Mouse (Mus musculus): ENCODE results near the gene Sema5a. TPM values are rescaled to one million over a fixed set of nuclear protein-coding genes. Genes with fewer than 3 reads are reported as not detected.

The Sema5a gene
- total RNA-seq, 2 experiments from 2014 or later = 21.4 to 23.4 TPM

DNA sequence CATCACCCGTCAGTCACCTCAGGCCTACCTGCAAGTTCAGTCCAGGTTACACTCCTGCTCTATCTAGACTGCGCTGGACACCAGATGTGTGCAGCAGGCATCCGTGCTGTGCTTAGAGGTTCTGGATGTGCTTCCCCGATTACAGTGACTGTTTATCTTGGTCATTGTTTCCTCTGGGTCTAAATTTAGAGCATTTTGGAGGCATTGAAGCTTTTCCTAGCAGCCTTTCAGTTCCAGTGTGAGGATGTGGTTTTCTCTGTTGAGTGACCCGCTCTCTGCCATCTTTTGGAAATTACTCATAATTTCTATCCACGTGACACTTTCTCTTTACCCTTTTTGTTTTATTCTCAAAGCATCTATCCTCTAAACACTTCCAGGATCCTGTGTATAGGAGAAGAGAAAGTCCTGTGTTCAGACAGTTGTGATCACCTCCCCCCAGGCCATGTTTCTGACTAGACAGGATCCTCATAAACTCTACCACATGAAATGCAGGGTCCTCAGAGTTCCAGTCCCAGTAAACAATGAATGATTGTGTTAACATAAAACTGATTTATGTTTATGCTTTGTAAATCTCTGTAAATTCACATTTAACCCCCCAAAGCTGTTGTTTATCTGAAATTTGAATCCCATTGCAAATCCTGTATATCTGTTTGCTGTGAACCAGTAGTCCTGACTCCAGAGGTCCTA lies 62.1 kb downstream of the Sema5a start:
- no peak for DNase-seq

DNA sequence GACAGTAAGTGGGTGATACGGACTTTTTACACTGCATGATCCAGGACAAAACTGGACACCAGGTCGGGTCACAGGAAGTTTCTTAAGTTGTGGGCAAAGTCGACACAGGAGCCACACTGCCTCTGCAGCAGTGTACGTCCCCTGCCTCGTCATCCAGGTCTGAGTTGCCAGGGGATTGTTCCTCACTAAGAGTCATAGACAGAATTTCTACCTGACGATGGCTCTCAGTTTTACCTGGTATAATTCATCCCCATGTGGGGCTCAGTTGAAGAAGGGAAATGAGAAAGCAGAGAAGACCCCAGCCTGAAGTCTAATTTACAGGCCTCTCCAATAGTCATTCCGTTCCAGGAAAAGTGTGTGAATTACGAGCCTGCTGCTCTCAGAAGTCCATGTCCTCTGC lies 66.2 kb downstream of the Sema5a start:
- DNase-seq = no peak

DNA sequence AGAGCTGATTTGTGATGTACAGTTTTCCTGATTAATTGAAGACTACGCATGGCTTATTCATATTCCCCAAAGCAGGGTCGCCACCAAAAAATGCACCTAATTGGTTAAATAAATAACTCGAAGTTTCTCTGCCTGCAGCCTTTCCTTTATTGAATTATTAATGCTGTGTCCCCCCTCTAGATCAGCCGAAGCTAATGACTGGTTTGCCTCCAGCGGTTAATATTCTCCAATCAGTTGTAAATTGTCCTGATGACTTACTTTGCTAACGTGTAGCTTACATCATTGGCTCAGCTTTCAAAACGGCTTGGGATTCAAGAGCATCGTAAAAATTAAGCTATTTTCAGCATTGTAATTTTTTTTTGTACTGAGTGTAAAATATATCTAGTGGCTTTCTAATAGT lies 66.7 kb downstream of the Sema5a start:
- no peak for DNase-seq

DNA sequence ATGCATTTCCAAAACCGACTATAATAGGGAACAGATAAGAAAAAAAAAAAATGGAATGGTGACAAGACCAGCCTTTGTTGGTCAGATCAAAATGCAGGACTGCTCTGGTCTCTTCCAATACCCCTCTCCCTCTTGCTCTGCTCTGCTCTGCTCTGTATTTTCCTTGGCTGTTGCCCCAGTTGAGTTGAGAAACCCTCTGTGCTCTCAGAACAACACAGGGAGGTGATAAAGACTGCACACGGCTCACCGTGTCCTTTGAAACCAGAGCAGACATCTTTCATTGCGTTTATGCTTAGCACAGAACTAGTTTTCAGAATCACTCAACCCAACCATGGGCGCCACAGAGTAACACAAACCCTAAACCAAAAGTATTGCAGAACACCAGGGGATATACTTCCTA lies 72.5 kb downstream of the Sema5a start:
- no peak for DNase-seq

DNA sequence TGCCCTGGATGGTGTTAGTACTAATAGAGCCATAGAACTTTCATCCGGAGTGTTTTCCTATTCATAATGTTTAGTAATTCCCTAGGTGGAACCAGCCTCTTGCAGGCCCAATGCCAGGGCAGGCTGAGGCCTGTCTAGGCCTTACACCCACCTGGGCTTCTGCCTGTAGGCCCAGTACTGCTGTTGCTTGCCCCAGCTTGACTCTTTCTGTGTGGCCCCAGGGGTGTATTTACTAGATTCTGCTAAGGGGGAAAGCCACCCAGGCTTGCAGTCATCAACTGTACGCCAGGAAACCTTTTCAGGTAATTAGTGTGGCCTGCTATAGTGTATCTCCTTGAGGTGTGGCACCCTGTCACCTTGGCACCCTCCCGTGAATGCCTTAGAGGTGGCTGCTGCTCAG lies 76.1 kb downstream of the Sema5a start:
- DNase-seq = peak; percentile 27

DNA sequence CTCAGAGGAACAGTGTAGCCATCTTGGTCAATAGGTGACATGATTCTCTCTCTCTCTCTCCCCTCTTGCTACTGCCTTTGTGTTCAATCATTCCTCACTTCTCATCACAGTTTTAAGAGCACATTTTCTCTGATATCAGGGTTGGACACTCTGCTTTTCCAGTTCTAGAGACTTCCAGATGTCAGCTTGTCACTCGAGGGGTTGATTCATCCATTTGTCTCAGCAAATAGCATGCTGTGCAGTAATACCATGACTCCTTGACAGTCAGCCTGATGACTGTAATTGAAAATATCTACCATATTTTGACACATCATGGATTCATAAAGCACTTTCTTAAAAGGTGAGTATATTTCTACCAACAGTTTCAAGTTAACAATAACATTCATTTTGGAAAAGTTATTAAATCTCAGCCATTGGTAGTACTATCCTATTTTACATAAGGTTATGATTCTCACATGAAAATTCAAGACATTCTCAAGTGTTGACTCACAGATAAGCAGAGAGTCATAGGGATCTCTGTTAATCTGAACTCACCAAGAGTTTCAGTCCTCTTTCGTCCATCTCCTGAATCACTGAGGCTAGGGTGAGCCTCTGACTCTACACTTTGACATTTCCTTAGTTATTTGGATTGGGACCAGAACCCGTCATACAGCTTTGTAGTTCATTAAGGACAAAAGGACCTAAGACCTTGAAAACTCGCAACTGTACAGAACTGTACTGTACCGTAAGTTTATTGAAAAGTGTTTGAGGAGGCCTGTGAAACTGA lies 78.0 kb downstream of the Sema5a start:
- no peak for DNase-seq

DNA sequence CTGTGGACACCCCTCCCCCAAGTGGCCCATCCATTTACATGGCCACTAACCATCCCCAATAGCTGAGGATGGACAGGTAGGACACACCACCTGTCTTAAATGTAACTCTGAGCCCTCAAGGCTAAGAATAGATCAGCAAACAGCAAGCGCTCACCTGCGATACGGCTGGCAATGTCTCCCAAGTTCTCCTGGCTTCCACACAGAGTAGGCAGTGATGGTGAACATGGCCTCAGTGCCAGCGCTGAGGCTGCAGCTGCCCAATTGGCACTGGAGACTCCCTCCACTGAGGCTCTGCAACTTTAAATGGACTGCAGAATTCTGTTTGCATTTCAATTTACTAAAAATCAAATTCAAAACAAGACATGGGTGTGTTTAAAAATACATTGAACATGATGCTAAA lies 78.6 kb downstream of the Sema5a start:
- no peak for DNase-seq

DNA sequence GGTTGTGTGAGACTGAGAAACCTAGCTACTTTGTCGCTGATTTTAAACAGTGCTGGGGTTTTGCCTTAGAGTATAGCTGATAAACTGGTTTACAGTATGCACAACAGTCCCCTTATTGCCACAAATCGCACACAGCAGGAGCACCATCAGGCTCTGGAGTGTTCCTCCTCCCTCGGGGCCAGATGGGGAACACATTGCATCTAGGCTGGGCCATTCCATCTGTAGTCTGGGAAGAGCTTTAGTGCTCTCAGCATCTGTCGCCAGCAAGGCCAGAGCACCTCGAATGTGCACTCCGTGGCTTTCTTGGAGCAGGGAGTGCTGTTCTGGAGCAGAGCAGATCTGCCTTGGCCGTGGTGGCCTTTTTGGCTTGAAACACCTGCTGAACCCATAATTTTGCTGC lies 79.5 kb downstream of the Sema5a start:
- DNase-seq = no peak

DNA sequence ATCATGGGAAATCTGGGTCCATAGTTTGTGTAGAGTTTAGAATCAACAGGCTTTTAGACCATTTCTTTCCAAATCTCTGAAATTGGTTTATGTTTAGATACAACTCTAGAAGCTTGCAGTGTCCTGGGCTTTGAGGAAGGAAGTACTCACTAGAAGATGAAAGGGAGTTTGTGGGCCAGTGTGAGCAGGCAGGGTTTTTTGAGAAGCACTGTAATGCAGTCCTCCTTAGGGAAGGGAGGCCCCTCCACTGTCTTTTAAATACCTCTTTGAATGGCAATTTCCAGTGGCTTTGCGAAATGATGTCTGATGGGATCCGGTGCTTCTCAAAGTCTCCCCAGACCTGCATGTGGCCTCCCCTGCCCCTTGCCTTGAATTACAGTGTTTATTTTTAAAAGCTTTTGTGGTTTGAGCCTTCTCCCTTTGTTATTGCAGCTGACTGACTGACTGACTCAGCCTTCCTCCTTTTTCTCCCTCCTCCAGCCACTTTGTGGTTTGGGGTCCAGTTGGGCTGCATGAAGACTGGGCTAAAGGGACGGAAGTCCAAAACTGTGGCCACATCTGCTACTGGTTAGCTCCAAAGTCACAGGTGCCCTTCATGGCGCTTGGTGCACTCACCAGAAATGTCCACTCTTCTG lies 83.9 kb downstream of the Sema5a start:
- no peak for DNase-seq

DNA sequence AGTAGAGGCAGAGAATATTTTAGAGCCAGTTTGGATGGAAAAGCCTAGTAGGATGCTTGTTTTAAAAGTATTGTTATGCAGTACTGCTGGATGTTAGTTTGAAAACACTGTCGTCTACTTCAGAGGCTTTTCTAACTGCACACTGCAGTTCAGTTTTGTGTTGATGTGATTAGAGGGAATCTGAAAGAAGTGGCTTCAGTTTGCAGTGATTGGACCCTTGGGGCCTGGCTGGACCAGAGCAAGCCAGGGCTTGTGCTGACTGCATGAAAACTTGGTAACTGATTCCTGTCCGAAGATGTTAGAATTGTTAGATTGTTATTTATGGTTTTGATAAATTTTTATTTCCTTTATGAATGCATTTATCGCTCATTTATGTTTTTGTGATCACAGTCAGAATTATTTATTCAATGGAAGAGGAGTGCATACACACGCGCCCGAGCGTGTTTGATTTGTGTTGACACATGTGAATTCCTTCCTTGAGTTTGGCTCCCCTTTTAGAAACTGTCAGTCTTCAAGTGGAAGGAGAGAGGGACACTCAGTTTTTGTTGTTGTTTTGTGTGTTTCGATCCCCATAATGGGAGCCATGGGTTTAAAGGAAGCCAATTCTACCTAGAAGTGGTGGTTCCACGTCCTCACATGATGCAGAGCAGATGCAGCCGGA lies 85.2 kb downstream of the Sema5a start:
- DNase-seq = no peak

DNA sequence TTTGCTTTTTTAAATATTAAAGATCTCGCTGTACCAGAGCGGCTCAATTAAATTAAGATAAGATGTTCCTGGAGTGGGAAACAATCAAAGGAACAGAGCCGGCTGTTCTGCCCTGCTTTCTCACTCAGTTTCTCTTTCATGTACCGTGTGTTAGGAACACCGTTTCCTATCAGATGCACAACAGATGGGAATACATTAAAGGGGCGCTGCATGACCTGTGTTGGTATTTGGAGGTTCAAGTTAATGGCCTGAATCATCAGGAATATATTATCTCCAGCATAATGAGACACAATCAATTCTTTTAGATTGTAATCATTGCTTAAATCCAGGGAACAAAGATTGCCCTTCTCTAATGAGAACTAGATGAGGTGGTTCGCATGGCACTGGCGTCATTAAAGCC lies 85.8 kb downstream of the Sema5a start:
- DNase-seq = no peak

DNA sequence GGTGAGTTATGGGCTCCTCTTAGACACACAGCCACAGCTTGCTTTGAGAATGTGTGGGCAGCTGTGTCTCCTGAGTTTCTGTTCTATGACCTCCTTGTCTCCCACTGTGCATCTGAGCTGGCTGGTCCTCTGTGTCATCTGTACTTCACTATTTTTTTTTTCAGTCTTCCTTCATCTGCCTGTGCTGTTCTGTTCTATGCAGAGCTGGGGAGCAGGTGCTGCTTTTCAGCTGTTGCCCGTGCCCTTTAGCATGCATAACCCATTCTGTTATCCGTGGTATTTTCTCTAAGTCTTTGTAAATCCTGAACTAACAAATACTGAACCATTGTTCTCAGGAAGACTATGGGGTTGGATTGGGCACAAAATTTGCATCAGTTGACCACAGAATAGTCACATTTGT lies 86.4 kb downstream of the Sema5a start:
- no peak for DNase-seq

DNA sequence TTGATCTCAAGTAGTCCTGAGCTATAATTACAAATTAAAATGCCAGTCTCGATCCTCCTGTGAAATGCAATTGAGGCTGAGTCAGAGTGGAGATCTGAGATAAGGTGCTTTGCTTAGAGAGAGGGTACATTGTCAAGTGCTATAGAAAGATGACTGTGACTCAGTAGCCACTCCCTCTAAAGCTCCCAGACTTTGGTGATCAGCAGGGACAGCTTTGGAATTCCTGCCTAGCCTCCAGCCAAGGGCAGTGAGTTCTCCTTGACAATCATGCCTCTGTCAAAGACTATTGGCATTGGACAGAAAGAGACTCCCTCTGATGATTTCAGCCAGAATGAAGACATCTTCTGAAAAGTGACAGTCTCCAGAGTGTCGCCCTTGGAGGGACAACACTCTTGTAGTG lies 88.8 kb downstream of the Sema5a start:
- DNase-seq = no peak

DNA sequence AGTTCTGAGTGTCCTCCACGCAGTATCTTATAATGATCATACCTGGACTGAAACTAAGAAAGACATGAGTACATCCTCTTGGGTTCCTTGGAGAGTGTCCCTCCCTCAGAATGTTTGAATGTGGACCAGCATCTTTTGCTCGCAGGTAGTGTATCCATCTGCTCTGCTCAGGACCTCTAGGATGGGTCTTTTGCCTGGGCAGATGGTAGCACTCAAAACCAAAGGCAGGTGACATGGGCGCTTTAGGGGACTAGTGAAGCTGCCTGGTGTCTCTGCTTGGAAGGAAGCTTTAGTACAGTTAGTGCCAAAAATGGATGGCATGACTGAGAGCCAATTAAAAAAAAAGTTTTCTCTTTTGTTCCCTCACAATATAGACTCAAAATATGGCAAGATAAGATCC lies 93.2 kb downstream of the Sema5a start:
- DNase-seq = no peak

DNA sequence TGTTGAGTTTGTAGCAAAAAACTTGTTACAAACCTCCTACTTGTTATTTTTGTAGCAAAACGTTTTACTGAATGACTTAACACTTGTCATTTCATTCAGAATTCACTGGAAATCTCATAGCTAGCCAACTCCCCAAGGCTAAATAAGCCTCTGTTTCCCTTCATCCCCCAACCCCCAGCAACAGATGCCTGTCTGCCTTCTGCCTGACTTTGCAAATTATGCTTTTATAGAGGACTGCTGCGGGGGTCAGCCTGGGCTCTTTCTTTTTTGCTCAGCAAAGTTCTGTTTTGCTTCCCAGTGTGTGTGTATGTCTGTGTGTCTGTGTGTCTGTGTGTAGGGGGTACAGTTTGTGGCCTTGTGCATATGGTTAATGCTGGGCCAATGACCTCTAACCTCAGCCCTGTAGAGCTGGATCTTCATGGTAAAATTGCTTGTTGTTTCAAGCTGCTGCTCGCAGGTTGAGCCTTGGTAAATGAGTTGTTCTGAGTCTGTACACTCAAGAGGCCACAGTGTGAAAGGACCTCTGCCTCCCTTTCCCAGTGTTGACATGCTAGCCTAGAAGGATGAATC lies 94.2 kb downstream of the Sema5a start:
- no peak for DNase-seq

DNA sequence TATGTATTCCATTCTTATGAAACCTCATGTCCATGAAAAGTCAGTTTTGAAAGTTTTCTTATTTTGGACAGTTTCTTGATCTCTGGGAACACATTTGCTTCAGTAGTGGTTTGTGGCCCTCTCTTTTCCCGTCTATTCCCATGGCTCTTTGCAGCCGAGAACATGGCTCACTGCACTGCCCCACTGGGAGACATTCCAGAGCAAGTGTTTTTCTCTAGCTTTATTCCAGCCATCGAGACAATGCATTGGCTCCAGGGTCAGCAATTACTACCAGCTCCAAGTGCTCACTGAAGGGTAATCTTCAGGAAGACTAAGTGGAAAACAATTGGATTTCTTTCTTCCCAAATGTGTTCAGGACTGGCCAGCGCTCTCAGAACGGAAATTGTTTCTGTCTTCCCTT lies 94.8 kb downstream of the Sema5a start:
- peak; percentile 51 for DNase-seq

DNA sequence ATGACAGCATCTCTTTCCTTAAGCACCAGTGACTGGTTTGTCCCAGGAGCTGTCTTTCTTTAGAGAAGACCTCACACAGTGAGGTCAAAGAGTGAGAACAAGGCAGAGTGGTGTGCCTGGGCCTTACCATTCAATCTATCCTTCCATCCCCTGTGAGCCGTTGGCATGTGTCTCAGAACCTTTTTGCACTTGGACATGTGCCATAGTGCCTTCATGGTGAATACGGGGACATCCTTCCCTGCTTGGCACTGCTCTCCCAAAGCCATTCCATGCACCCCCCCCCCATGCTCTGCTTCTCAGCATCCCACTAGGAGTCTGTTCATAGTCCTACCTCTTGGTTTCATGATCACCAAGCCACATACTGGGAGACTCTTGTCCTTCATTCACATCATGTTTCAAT lies 96.8 kb downstream of the Sema5a start:
- no peak for DNase-seq

DNA sequence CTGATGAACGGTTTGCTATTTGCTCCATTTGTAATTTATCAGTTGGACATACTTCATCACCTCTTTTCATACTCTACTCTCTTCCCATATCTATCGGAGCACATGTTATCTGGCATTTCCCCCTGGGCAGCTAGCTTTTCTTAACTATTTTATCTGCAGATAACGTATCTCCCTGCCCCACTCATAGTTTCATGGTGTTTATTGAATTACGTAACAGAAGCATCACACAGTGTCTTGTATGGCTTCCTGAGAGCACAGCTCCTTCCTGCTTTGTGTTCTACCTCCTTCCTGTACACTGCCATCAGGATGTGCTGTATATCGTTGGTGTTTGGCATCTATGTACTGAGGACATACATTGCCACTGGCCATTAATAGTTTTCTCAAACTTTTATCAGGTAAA lies 98.9 kb downstream of the Sema5a start:
- DNase-seq = no peak

DNA sequence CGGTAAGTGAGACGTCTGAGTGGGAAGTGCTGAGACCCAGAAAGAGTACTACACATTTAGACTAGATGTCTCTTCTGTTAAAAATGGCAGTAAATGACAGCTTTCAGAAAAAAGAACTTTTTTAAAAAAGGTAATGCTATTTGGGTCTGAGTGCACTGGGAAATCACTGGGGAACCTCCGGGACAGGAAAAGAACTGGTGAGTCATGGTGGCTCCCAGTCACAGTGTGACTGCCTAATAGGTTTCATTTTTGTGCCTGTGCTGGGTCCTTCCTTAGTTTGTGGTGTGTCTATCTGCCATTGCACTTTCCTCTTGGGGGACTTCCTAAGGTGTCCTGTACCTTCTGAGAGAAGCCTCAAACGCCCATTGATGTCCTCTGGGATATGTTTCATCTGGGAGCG lies 102.7 kb downstream of the Sema5a start:
- DNase-seq = no peak

DNA sequence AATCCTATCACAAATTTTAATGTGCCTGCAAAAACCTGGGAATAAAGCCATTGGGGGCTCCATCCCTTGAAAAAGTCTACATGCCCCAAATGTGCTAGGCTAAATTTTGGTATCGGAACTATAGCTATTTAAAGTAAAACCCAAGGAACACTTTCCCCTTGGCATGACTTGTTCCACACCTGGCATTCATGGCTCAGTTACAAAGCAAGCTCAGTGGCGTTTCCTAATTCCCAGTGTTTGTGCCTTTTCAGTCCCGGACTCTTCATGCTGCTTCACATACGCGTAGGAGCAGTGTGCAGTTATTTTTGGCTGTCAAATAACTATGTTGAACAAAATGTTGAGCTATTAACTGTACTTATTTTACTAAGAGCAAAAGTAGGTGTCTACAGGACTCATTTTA lies 104.7 kb downstream of the Sema5a start:
- DNase-seq = no peak

DNA sequence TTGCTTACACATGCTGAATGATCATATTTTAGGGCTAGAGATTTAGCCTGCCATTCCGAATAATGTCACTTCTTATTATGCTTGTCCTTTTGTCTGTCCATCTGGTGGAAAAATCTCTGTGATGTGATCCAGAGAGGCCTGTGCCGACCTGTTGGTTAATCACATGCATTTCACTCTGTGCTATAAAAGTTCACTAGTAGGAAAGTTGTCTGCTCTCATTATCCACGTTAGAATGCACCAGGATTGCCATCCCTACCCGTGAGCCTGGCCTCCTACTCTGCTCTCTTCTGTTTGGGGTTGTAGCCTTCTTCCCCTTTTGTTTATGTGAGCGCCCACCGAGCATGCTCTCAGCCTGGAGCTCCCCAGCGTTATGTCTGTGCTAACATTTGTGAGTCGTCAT lies 108.4 kb downstream of the Sema5a start:
- DNase-seq = no peak

DNA sequence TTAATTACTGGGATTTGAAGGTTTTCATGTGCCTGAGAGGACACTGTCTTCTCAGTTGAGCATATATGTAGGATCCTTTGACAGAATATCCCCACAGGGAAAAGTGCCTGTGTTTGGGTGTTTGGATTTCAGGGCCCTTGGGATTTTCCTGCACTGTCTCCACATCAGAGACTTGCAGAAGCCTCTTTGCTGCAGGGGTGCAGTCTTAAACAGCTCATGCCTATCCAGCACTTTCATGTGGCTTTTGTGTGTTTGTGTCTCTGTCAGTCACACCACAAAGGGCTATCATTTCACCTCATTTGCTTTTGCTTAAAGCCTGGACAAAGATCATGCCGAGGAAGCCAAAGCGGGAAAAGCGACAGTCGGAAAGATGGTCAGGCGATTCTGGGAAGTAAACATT lies 108.9 kb downstream of the Sema5a start:
- DNase-seq = no peak

DNA sequence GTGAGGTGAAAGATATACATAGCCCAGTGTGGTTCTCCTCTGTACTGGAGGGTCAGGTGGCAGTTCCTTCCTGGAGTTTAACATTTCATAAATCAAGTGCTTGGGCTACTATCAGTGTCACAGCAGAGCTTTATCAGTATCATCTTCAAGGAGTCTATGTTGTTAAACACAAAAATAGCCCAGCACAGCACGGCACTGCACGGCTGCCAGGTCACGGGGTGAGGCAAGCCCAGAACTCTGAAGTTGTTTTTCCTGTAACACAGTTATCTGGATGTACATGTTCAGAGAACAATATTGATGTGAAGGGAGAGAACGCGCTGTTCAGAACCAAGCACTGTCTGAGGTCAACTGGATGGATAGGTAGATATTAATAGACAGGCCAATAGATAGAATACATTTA lies 112.2 kb downstream of the Sema5a start:
- DNase-seq = no peak
